Mouse (Mus musculus) midbrain, embryonic 12.5 days (tissue): ENCODE measurements around the gene Nsg1. TPM values are rescaled to one million over a fixed set of nuclear protein-coding genes. Genes with fewer than 3 reads are reported as not detected.

Experiments used
- ATAC-seq: fragments of 200-750 bp; cut with Nextera tagmentation; 2 replicates; pipeline ENCODE4 v1.8.0; 2017; ENCODE audit warnings: low read depth, moderate TSS enrichment, moderate library complexity; ENCODE audit not compliant: low FRiP score
- H3K27ac ChIP-seq: fragments of 300-500 bp; sonication (generic); replicated peaks from 2 replicates; pipeline ENCODE4 v1.5.1; 2016; ENCODE audit warnings: mild to moderate bottlenecking
- H3K27me3 ChIP-seq: fragments of 300-500 bp; sonication (generic); 2 replicates; pipeline ENCODE4 v1.6.1; 2016; ENCODE audit warnings: mild to moderate bottlenecking
- H3K36me3 ChIP-seq: fragments of 300-500 bp; sonication (generic); 2 replicates; pipeline ENCODE4 v1.6.1; 2016
- H3K4me1 ChIP-seq: fragments of 300-500 bp; sonication (generic); 2 replicates; pipeline ENCODE4 v1.6.1; 2016
- H3K4me2 ChIP-seq: fragments of 300-500 bp; sonication (generic); replicated peaks from 2 replicates; pipeline ENCODE4 v1.6.1; 2016; ENCODE audit warnings: mild to moderate bottlenecking, moderate library complexity
- H3K4me3 ChIP-seq: fragments of 300-500 bp; sonication (generic); 2 replicates; pipeline ENCODE4 v1.5.1; 2016; ENCODE audit warnings: mild to moderate bottlenecking
- H3K9ac ChIP-seq: fragments of 300-500 bp; sonication (generic); replicated peaks from 2 replicates; pipeline ENCODE4 v1.6.1; 2016; ENCODE audit warnings: mild to moderate bottlenecking, moderate library complexity
- H3K9me3 ChIP-seq: fragments of 300-500 bp; sonication (generic); 2 replicates; pipeline ENCODE4 v1.6.1; 2016; ENCODE audit warnings: mild to moderate bottlenecking
- WGBS: fragments of 180-500 bp; shearing (Covaris S2); methylation state at CpG from one replicate; pipeline ENCODE4 v1.1.7; 2016; 5-methylcytosine and 5-hydroxymethylcytosine counted together
- polyA plus RNA-seq: library from polyadenylated mRNA; unstranded; fragments of >200 nt; fragmentation: Nextera tagmentation; extraction: Ambion mirVana; gene quantifications from 2 replicates; pipeline ENCODE4 v1.2.1, GENCODE M21; 2016

Gene Nsg1
- polyA plus RNA-seq, 1 experiment from 2014 or later: 369 TPM

DNA sequence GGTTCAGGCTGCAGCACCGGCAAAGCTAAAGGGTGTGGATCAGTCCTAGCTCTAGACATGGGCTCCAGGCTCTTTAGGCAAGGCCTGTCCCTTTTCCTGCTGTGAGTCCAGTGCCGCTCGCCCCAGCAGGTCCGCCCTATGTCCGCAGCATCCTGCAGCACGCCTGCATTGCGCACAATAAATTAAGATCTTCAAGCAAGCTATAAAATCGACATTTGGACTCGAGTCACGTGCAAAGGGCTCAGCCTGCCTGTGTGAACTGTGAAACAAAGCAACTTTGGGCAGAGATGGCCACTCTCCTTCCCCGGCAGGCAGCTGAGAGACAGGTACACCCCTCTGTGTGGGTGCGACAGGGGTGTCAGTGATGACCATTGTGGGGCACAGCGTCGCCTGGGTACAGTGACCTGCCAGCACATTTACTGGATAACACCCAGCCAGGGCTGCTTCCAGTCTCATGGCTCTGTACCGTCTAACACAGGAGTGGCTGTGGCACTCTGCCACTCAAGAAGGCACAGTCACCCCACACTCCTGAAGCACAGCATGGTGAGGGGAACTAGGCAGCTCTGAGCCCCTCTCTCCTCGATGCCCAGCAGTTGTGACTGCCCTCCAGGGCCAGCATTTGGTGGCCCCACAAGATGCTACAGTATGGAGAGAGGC is 14.7 kb upstream of the Nsg1 start:
- Histone ChIP-seq H3K27ac (no peak overlapping the region), H3K4me2 (no peak overlapping the region), H3K4me3 (no peak overlapping the region), H3K27me3 (0 out of 2 replicates have a peak, but pooled peaks cover 4% of the 10 kb centered on the region), H3K36me3 (no peaks in the 10 kb centered on the region), H3K4me1 (no peaks in the 10 kb centered on the region), H3K9me3 (no peaks in the 10 kb centered on the region), H3K9ac (no peak overlapping the region)
- no peak for ATAC-seq
- WGBS: 87% methylated on average over 16 of the region's 16 CpGs

DNA sequence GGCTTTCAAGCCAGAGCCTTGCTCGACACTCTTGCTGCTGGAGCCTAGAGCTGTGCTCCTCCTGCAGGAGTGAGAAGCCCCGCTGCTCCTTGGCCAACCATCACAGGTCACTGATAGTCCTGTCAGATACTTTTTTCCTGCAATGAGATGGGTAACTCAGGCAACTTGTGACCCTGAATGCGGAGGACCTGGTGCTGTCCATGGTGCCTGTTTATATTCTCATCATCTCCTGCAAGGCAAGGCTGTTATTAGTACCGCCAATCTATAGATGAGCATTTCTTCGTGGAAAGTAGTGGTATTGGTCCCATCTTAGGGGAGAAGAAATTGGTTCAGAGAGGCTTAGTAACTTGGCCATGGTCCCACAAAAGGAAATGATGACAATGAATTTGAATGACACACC is 14.1 kb upstream of the Nsg1 start:
- no peak overlapping the region for H3K4me3 ChIP-seq
- H3K36me3 ChIP-seq: no peaks in the 10 kb centered on the region
- no peaks in the 10 kb centered on the region for H3K9me3 ChIP-seq
- 0 out of 2 replicates have a peak, but pooled peaks cover 4% of the 10 kb centered on the region for H3K27me3 ChIP-seq
- no peak overlapping the region for H3K4me2 ChIP-seq
- no peak overlapping the region for H3K9ac ChIP-seq
- no peaks in the 10 kb centered on the region for H3K4me1 ChIP-seq
- H3K27ac ChIP-seq: no peak overlapping the region
- WGBS: 60% methylated on average over 5 of the region's 5 CpGs
- ATAC-seq: no peak

DNA sequence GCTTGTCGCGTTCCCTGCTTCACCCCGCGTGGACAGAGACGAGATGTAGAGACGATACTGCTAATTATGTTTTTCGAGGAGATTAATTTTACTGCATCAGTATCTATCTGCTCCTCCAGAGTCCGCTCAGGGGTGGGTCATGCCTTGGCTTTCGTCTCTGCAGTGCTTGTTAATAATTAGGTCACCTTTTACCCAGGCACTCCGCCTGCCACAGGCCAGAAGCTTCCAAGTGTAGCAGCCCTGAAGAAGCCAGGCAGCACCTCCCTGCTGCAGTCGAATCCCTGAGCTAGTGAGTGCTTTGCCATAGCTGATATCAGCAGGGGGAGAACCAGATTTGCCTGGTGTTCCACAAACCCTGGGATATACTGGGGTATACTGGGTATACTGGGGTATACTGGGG is 8.8 kb upstream of the Nsg1 start:
- no peaks in the 10 kb centered on the region for H3K36me3 ChIP-seq
- H3K4me1 ChIP-seq: no peaks in the 10 kb centered on the region
- WGBS: 79% methylated on average over 11 of the region's 11 CpGs
- H3K27me3 ChIP-seq: peaks cover 6% of the 10 kb centered on the region; the same call in 1 of the 2 replicates
- H3K4me3 ChIP-seq: no peak overlapping the region
- H3K9ac ChIP-seq: no peak overlapping the region
- ATAC-seq: no peak
- no peaks in the 10 kb centered on the region for H3K9me3 ChIP-seq
- no peak overlapping the region for H3K27ac ChIP-seq
- no peak overlapping the region for H3K4me2 ChIP-seq

DNA sequence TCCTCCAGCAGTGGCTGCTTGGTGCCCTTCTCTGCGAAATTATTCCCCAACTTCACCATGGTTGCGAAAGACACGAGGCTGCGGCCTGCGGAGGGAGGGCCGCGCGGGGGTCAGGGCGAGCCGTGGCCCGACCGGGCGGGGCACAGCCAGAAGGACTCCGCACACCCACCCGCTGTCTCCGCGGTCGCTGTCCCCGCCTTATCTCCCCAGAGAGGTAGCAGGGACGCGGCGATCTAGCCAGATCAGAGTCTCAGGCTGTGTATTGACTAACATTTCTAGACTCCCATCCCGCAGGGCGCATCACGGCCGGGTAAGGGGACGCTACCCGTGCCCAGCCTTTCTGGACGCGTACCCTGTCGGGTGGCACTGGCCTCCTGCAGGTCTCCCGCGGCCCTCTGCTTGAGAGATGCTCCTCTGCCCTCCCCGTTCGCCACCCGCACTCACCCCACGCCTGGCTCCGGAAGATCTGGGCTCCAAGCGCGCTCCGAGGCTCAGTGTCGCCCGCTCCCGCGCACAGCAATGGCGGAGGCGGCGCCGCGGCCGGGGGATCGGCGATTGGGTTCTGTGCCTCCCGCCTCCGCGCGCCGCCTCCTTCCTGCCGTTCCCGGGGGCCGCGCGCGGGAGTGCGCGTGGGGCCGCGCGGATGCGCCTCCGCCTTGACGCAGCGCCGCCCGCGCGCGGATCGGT is 617 bp downstream of the Nsg1 start:
- peaks cover 33% of the 10 kb centered on the region for H3K27me3 ChIP-seq
- WGBS: 0% methylated on average over 79 of the region's 79 CpGs
- ATAC-seq: peak; percentile 74

GRCm38 (mm10) chr5:38158501-38158946 is 1.2 kb downstream of the Nsg1 start:
- peaks cover 31% of the 10 kb centered on the region for H3K27me3 ChIP-seq
- peaks cover 40% of the 10 kb centered on the region for H3K36me3 ChIP-seq
- H3K27ac ChIP-seq: peak overlapping the region; percentile 93
- ATAC-seq: peak; percentile 55
- peak overlapping the region; percentile 97 for H3K9ac ChIP-seq
- peak overlapping the region; percentile 76 for H3K4me2 ChIP-seq
- H3K4me3 ChIP-seq: peak overlapping the region; percentile 88
- H3K9me3 ChIP-seq: no peaks in the 10 kb centered on the region
- WGBS: 2% methylated on average over 17 of the region's 17 CpGs
- H3K4me1 ChIP-seq: peaks cover 42% of the 10 kb centered on the region

More for the DNA sequence above, 617 bp downstream of the Nsg1 start:
- Histone ChIP-seq H3K9ac (peak overlapping the region; percentile 97), H3K4me2 (peak overlapping the region; percentile 76), H3K36me3 (peaks cover 34% of the 10 kb centered on the region), H3K9me3 (no peaks in the 10 kb centered on the region), H3K4me1 (peaks cover 36% of the 10 kb centered on the region), H3K4me3 (peak overlapping the region; percentile 88), H3K27ac (peak overlapping the region; percentile 93)

DNA sequence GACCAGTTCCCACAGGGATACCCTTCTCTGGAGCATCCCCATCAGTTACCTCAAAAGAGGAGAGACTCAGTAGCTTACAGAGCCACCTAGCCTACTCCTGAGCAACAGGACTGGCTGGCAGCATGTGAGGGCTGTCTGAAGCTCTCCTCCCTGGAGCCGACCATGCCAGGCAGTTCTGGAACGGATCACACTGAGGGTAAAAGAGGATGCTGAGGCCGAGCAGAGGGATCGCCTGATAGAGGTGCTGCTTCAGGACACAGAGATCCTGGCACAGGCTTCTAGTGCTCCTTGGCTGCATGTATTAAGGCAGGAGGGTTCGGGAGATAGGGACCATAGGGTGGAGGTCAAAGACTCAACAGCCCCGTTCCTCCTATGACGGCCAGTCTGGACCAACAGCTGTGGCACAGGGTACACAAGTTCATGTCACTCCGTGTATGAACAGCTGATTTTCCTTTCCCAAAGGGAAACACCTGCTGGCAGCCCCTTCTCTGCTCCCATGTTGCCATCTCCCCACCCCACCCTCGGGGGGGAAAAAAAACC is 2.2 kb downstream of the Nsg1 start:
- Histone ChIP-seq H3K27me3 (peaks cover 24% of the 10 kb centered on the region), H3K4me2 (peak overlapping the region; percentile 76), H3K4me1 (peaks cover 51% of the 10 kb centered on the region), H3K27ac (peak overlapping the region; percentile 93), H3K4me3 (peak overlapping the region; percentile 88), H3K9me3 (no peaks in the 10 kb centered on the region), H3K36me3 (peaks cover 50% of the 10 kb centered on the region), H3K9ac (peak overlapping the region; percentile 97)
- no peak for ATAC-seq
- WGBS: 63% methylated on average over 9 of the region's 9 CpGs

DNA sequence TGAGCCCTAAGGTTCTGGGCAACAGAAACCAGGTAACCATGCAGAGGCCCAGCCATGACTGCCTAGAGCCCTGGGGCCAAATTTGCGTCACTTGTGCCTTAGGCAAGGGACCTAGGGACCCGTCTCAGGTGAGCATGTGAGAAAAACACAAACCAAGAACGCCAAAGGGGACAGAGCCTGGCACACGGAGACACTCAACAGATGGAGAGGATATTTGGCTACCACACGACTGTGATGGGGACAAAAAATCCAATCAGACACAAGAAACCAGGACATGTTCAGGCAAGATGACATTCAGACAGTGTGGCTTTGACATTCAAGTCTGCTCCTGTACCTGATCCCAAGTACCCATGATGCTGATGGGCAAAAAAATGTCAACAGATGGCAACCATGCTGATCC is 6.1 kb downstream of the Nsg1 start:
- peaks cover 85% of the 10 kb centered on the region for H3K36me3 ChIP-seq
- no peak for ATAC-seq
- no peak overlapping the region for H3K9ac ChIP-seq
- H3K9me3 ChIP-seq: no peaks in the 10 kb centered on the region
- H3K27ac ChIP-seq: no peak overlapping the region
- 90% methylated on average over 5 of the region's 5 CpGs for WGBS
- H3K4me3 ChIP-seq: no peak overlapping the region
- peaks cover 63% of the 10 kb centered on the region for H3K4me1 ChIP-seq
- 0 out of 2 replicates have a peak overlapping the region, but pooled peaks have one; percentile 14 for H3K4me2 ChIP-seq
- no peaks in the 10 kb centered on the region for H3K27me3 ChIP-seq

DNA sequence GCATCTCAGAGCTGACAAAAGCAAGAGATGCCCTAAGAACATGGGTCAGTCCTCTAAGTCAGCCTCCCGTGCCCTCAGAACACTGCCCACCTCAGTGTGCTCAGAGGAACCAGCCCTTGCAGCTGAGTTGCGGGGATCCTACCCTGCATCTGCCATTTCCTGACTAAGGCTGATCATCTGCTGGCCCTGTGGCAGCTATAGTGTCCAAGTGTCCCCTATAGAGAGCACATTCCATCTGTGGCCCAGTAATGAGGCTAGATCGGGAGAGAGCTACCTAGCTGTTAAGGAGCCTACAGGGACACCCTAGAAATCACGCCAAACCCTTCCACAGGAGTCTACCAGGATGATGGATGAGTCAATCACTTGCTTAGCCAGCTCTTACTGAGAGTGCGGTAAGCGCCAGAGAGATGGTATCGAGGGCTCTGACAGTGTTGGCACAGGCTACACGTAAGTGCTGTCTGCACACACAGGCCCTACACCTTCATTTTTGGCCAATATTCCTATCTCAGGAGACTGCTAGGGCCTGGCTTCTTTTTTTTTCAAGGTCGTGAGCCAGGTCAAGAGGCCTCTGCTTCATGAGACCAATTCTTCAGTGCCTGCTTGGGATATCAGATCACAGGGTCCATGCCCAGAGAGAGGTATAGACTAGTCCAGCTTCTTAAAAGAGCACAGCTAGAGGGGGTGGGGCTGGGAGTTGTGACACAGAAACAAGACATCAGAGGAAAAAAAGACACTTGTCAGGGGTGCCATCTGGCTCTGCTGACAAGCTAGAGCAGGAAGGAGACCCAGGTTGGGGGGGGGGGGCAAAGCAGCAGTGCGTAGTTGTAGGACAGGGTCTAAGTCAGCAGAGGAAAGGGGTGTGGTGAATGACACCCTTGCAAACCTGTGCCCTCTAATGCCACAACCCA is 7.3 kb downstream of the Nsg1 start:
- H3K9me3 ChIP-seq: no peaks in the 10 kb centered on the region
- peaks cover 59% of the 10 kb centered on the region for H3K4me1 ChIP-seq
- H3K4me3 ChIP-seq: no peak overlapping the region
- H3K36me3 ChIP-seq: peaks cover 96% of the 10 kb centered on the region
- H3K27ac ChIP-seq: no peak overlapping the region
- no peak overlapping the region for H3K9ac ChIP-seq
- peak overlapping the region; percentile 13; the same call in 1 of the 2 replicates for H3K4me2 ChIP-seq
- ATAC-seq: no peak
- H3K27me3 ChIP-seq: no peaks in the 10 kb centered on the region
- 91% methylated on average over 10 of the region's 10 CpGs for WGBS

GRCm38 (mm10) chr5:38151264-38151663 is 8.4 kb downstream of the Nsg1 start:
- H3K4me2 ChIP-seq: peak overlapping the region; percentile 13
- no peak for ATAC-seq
- no peaks in the 10 kb centered on the region for H3K27me3 ChIP-seq
- H3K27ac ChIP-seq: no peak overlapping the region
- peaks cover 96% of the 10 kb centered on the region for H3K36me3 ChIP-seq
- 49% methylated on average over 3 of the region's 3 CpGs for WGBS
- no peak overlapping the region for H3K4me3 ChIP-seq
- H3K4me1 ChIP-seq: peaks cover 47% of the 10 kb centered on the region
- no peaks in the 10 kb centered on the region for H3K9me3 ChIP-seq
- no peak overlapping the region for H3K9ac ChIP-seq

- no peak for ATAC-seq
- H3K4me3 ChIP-seq: no peak overlapping the region
- peaks cover 7% of the 10 kb centered on the region; the same call in 1 of the 2 replicates for H3K4me1 ChIP-seq
- no peak overlapping the region for H3K27ac ChIP-seq
- H3K9me3 ChIP-seq: no peaks in the 10 kb centered on the region
- H3K27me3 ChIP-seq: no peaks in the 10 kb centered on the region
- no peak overlapping the region for H3K4me2 ChIP-seq
- peaks cover 94% of the 10 kb centered on the region for H3K36me3 ChIP-seq
- no peak overlapping the region for H3K9ac ChIP-seq
- 95% methylated on average over 6 of the region's 6 CpGs for WGBS
Measured at GRCm38 (mm10) chr5:38146524-38146923, 13.2 kb downstream of the Nsg1 start.

GRCm38 (mm10) chr5:38140893-38141292 is 18.8 kb downstream of the Nsg1 start:
- no peak overlapping the region for H3K4me2 ChIP-seq
- H3K9me3 ChIP-seq: no peaks in the 10 kb centered on the region
- no peaks in the 10 kb centered on the region for H3K4me1 ChIP-seq
- no peak overlapping the region for H3K4me3 ChIP-seq
- no peak overlapping the region for H3K27ac ChIP-seq
- peaks cover 96% of the 10 kb centered on the region for H3K36me3 ChIP-seq
- H3K9ac ChIP-seq: no peak overlapping the region
- WGBS: 92% methylated on average over 6 of the region's 6 CpGs
- no peak for ATAC-seq
- no peaks in the 10 kb centered on the region for H3K27me3 ChIP-seq
